Mouse (Mus musculus): Measurements from ENCODE around the gene Elac2. TPM values are rescaled to one million over a fixed set of nuclear protein-coding genes. Genes with fewer than 3 reads are reported as not detected.

The Elac2 gene
- total and polyA plus RNA-seq, 3 experiments: 73.1 to 112 (median 90.4) TPM

DNA sequence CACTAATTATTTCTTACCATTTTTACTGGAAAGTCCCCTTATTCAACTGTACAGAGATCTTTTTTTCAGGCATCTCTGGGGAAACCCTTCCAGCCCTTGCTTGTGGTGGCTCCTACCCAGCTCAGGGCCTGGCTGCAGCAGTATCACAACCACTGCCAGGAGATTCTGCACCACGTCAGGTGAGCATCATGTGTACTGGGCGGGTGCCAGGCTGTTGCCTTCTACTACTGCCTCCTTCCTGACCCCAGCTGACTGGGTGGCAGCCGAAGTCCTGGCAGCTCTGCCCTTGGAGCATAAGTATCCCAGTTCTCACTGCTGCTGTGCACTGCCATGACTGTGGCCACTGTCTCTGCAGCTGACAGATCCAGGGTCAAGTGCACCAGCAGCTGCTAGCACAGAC is 19.6 kb downstream of the Elac2 start:
- Histone ChIP-seq H3K36me3 (ENCODE audit: control insufficient read depth in 1 of 2, insufficient read depth in 2 of 2, low read length in 2 of 2) (peaks cover 0 to 11% of the 10 kb centered on the region in 2 experiments; a peak in 2 of 4 replicates), H3K27ac (ENCODE audit: control insufficient read depth, low read depth, low read length) (no peak overlapping the region), H3K4me3 (ENCODE audit: control insufficient read depth in 1 of 2, insufficient read depth in 1 of 2, low read depth in 2 of 2, low read length in 2 of 2) (no peak overlapping the region), H3K79me2 (ENCODE audit: control insufficient read depth, insufficient read depth, low read length, poor library complexity) (no peaks in the 10 kb centered on the region), H3K9me3 (replicated peaks; ENCODE audit: insufficient read depth, low read length) (no peaks in the 10 kb centered on the region), H3K9ac (ENCODE audit: control insufficient read depth, low read depth, low read length, poor library complexity, severe bottlenecking) (no peak overlapping the region), H3K4me1 (ENCODE audit: control insufficient read depth in 1 of 2, insufficient read depth in 2 of 2, low read length in 2 of 2) (no peaks in the 10 kb centered on the region), H3K27me3 (ENCODE audit: control insufficient read depth in 1 of 2, insufficient read depth in 2 of 2, low read length in 2 of 2) (no peaks in the 10 kb centered on the region)
- DNase-seq (ENCODE audit: low read depth, low spot score): no peak
- TF ChIP-seq RAD21 (IDR thresholded peaks at IDR 0.05; ENCODE audit: low read depth, low read length): no peak
- no peak for TF ChIP-seq MEF2A (IDR thresholded peaks at IDR 0.05; ENCODE audit: extremely low read depth, insufficient replicate concordance, low read depth, low read length, poor library complexity, severe bottlenecking)
- TF ChIP-seq CHD1 (IDR thresholded peaks at IDR 0.05; ENCODE audit: low read depth, low read length): no peak
- no peak for TF ChIP-seq MAZ (IDR thresholded peaks at IDR 0.05; ENCODE audit: low read depth, low read length)

DNA sequence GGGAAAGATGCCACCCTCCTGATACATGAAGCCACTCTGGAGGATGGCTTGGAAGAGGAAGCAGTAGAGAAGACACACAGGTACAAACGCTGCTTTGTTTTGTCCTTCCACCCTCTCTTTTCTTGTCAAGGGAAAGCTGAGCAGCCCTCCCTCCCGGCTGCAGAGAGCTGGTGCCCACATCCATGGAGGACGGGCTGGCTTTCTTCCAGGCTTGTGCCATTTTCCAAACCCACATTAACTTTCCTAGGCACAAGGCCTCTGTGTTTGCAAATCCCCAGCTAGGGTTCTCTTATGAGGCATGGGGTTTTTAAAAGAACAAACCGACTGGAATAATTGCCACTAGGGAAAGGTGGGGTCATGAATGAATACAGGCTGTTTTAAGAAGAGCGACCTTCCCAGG is 20.8 kb downstream of the Elac2 start:
- Histone ChIP-seq H3K9ac (ENCODE audit: control insufficient read depth, low read depth, low read length, poor library complexity, severe bottlenecking) (no peak overlapping the region), H3K36me3 (ENCODE audit: control insufficient read depth in 1 of 2, insufficient read depth in 2 of 2, low read length in 2 of 2) (peaks cover 0 to 9% of the 10 kb centered on the region in 2 experiments; a peak in 2 of 4 replicates), H3K4me3 (ENCODE audit: control insufficient read depth in 1 of 2, insufficient read depth in 1 of 2, low read depth in 2 of 2, low read length in 2 of 2) (no peak overlapping the region), H3K79me2 (ENCODE audit: control insufficient read depth, insufficient read depth, low read length, poor library complexity) (no peaks in the 10 kb centered on the region), H3K27ac (ENCODE audit: control insufficient read depth, low read depth, low read length) (no peak overlapping the region), H3K9me3 (replicated peaks; ENCODE audit: insufficient read depth, low read length) (no peaks in the 10 kb centered on the region), H3K27me3 (ENCODE audit: control insufficient read depth in 1 of 2, insufficient read depth in 2 of 2, low read length in 2 of 2) (no peaks in the 10 kb centered on the region), H3K4me1 (ENCODE audit: control insufficient read depth in 1 of 2, insufficient read depth in 2 of 2, low read length in 2 of 2) (no peaks in the 10 kb centered on the region)
- TF ChIP-seq ZMIZ1 (IDR thresholded peaks at IDR 0.05; ENCODE audit: low read depth, low read length): no peak
- TF ChIP-seq NELFE (IDR thresholded peaks at IDR 0.05; ENCODE audit: low read depth, low read length): no peak
- 0 out of 4 replicates have a peak, but pooled peaks of 1 of the 2 experiments have one; percentile 9 for TF ChIP-seq POLR2A (IDR thresholded peaks at IDR 0.05; ENCODE audit: control insufficient read depth in 1 of 2, insufficient read depth in 1 of 2, low read depth in 1 of 2, low read length in 2 of 2, poor library complexity in 1 of 2)
- TF ChIP-seq E2F4 (IDR thresholded peaks at IDR 0.05; ENCODE audit: borderline replicate concordance, low read depth, low read length): no peak
- no peak for TF ChIP-seq POLR2AphosphoS2 (IDR thresholded peaks at IDR 0.05; ENCODE audit: low read length)
- TF ChIP-seq HCFC1 (IDR thresholded peaks at IDR 0.05; ENCODE audit: low read depth, low read length): no peak
- no peak for TF ChIP-seq GATA1 (IDR thresholded peaks at IDR 0.05; ENCODE audit: low read depth, low read length)
- no peak for TF ChIP-seq TBP (IDR thresholded peaks at IDR 0.05; ENCODE audit: low read depth, low read length)
- no peak for DNase-seq (ENCODE audit: low read depth, low spot score)

DNA sequence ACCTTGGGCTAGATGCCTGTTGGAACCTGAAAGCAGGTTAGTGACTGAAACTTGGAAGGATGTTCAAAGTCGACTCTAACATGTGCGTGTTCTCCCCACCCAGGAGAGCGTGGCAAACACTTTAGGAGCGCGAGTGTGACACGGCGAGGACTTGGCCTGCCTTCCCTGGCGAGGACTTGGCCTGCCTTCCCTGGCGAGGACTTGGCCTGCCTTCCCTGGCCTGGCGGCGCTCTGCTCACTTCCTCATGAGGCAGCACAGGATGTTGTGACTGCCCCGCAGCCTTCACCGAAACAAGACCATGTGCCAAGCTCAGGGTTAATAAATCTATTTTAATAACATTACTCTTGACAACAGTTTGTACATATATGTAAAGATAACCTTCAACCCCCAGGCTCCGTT is 22.9 kb downstream of the Elac2 start:
- Histone ChIP-seq H3K4me1 (ENCODE audit: control insufficient read depth in 1 of 2, insufficient read depth in 2 of 2, low read length in 2 of 2) (no peaks in the 10 kb centered on the region), H3K27me3 (ENCODE audit: control insufficient read depth in 1 of 2, insufficient read depth in 2 of 2, low read length in 2 of 2) (no peaks in the 10 kb centered on the region), H3K79me2 (ENCODE audit: control insufficient read depth, insufficient read depth, low read length, poor library complexity) (no peaks in the 10 kb centered on the region), H3K27ac (ENCODE audit: control insufficient read depth, low read depth, low read length) (no peak overlapping the region), H3K9me3 (replicated peaks; ENCODE audit: insufficient read depth, low read length) (no peaks in the 10 kb centered on the region), H3K36me3 (ENCODE audit: control insufficient read depth in 1 of 2, insufficient read depth in 2 of 2, low read length in 2 of 2) (peaks cover 0 to 6% of the 10 kb centered on the region in 2 experiments; a peak in 1 of 4 replicates), H3K9ac (ENCODE audit: control insufficient read depth, low read depth, low read length, poor library complexity, severe bottlenecking) (no peak overlapping the region), H3K4me3 (ENCODE audit: control insufficient read depth in 1 of 2, insufficient read depth in 1 of 2, low read depth in 2 of 2, low read length in 2 of 2) (no peak overlapping the region)
- no peak for TF ChIP-seq KAT2A (conservative IDR thresholded peaks at IDR 0.05; ENCODE audit: low read depth, low read length)
- no peak for TF ChIP-seq RCOR1 (IDR thresholded peaks at IDR 0.05; ENCODE audit: low read depth, low read length)
- TF ChIP-seq SMC3 (IDR thresholded peaks at IDR 0.05; ENCODE audit: low read depth, low read length): no peak
- no peak for TF ChIP-seq MAZ (IDR thresholded peaks at IDR 0.05; ENCODE audit: low read depth, low read length)
- no peak for TF ChIP-seq ZNF384 (IDR thresholded peaks at IDR 0.05; ENCODE audit: low read depth, low read length)
- no peak for TF ChIP-seq USF1 (IDR thresholded peaks at IDR 0.05; ENCODE audit: low read depth, low read length)
- no peak for TF ChIP-seq UBTF (IDR thresholded peaks at IDR 0.05; ENCODE audit: borderline replicate concordance, insufficient read depth, low read depth, low read length)
- TF ChIP-seq TAL1 (IDR thresholded peaks at IDR 0.05; ENCODE audit: low read length): no peak
- TF ChIP-seq EP300 (IDR thresholded peaks at IDR 0.05; ENCODE audit: low read depth in 1 of 2, low read length in 2 of 2): no peak
- TF ChIP-seq GATA1 (IDR thresholded peaks at IDR 0.05; ENCODE audit: low read depth, low read length): no peak
- TF ChIP-seq MAFK (IDR thresholded peaks at IDR 0.05; ENCODE audit: borderline replicate concordance, low read depth, low read length): no peak
- TF ChIP-seq ZMIZ1 (IDR thresholded peaks at IDR 0.05; ENCODE audit: low read depth, low read length): no peak
- DNase-seq (ENCODE audit: low read depth, low spot score): no peak

Data from MEL (cell line).